Mouse (Mus musculus): ENCODE measurements around the gene Cped1. TPM values are rescaled to one million over a fixed set of nuclear protein-coding genes. Genes with fewer than 3 reads are reported as not detected.
"Not testable (repeated sequence)": the region's sequence is repeated elsewhere in the genome, so short reads cannot be mapped to it uniquely, and the experiment has no call there.

Cped1 gene
- polyA plus RNA-seq, 1 experiment, result 1.8 TPM

DNA sequence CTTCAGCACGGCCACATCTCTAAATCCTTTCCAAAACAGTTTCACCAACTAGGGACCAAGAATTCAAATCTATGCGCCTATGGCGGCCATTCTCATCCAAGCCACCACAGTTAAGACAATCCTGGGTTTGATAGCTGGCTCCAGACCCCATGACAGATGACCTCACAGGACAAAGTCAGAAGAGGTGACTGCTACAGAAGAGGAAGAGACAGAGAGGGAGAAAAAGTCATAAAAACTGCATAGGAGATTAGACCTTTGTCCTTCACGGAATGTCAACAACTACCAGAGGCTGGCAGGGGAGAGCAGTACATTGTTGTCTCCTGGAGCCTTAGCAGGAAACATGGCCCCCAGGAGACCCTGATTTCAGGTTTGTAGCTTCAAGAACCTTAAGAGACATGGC is 117.0 kb downstream of the Cped1 start:
- TF ChIP-seq CTCF (IDR thresholded peaks at IDR 0.05; ENCODE audit: control insufficient read depth, insufficient read depth, insufficient replicate concordance, low read depth, low read length) (no peak), POLR2A (IDR thresholded peaks at IDR 0.05; ENCODE audit: control insufficient read depth, low read depth, low read length) (no peak)
- Histone ChIP-seq H3K4me1 (ENCODE audit: control insufficient read depth, insufficient read depth, low read length) (no peaks in the 10 kb centered on the region), H3K36me3 (ENCODE audit: control insufficient read depth, insufficient read depth, low read length) (no peaks in the 10 kb centered on the region), H3K27me3 (ENCODE audit: control insufficient read depth, insufficient read depth, low read length) (no peaks in the 10 kb centered on the region), H3K4me3 (ENCODE audit: control insufficient read depth, low read depth, low read length) (no peak overlapping the region), H3K27ac (ENCODE audit: control insufficient read depth, insufficient read depth, low read depth, low read length) (no peak overlapping the region)

DNA sequence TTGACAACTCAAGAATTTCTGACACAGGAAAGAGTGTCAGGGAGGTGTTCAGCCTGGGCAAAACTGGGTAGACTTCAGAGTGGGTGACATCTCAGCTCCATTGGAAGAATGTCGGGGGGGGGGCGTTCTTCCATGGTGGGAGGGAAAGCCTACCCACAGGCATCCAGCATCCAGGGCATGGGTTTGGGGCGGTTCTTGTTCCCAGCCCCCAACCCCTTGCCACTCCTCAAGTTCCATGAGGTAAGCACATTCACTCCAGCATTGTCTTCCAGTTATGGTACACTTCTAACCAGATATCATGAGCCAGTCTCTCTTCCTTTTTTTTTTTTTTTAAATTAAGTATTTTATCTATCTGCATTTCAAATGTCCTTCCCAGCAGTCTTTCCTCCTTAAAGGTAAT is 118.0 kb downstream of the Cped1 start:
- H3K4me1 ChIP-seq (ENCODE audit: control insufficient read depth, insufficient read depth, low read length), result no peaks in the 10 kb centered on the region
- no peaks in the 10 kb centered on the region for H3K36me3 ChIP-seq (ENCODE audit: control insufficient read depth, insufficient read depth, low read length)
- no peak overlapping the region for H3K27ac ChIP-seq (ENCODE audit: control insufficient read depth, insufficient read depth, low read depth, low read length)
- no peak overlapping the region for H3K4me3 ChIP-seq (ENCODE audit: control insufficient read depth, low read depth, low read length)
- TF ChIP-seq CTCF (IDR thresholded peaks at IDR 0.05; ENCODE audit: control insufficient read depth, insufficient read depth, insufficient replicate concordance, low read depth, low read length) (no peak), POLR2A (IDR thresholded peaks at IDR 0.05; ENCODE audit: control insufficient read depth, low read depth, low read length) (no peak)
- H3K27me3 ChIP-seq (ENCODE audit: control insufficient read depth, insufficient read depth, low read length), result no peaks in the 10 kb centered on the region

DNA sequence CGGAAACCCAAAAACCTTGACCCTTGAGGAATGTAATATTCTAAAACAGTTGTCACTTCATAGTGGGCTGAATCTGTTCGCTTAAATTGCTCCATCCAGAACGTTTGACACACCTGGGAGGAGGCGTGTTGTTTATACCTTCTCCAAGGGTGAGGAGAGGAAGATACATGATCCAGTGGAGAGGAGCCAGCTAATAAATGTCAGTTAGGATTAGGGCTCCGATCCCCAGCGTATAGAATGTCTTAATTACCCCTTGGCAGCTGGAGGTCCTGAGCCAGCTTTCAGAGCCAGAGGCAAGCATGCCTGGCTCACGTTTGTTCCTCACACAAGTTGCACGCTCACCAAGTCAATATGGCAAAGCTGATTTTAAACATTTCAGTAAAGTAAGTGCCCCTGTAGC is 118.5 kb downstream of the Cped1 start:
- no peaks in the 10 kb centered on the region for H3K4me1 ChIP-seq (ENCODE audit: control insufficient read depth, insufficient read depth, low read length)
- no peak overlapping the region for H3K27ac ChIP-seq (ENCODE audit: control insufficient read depth, insufficient read depth, low read depth, low read length)
- no peaks in the 10 kb centered on the region for H3K27me3 ChIP-seq (ENCODE audit: control insufficient read depth, insufficient read depth, low read length)
- H3K4me3 ChIP-seq (ENCODE audit: control insufficient read depth, low read depth, low read length), result no peak overlapping the region
- H3K36me3 ChIP-seq (ENCODE audit: control insufficient read depth, insufficient read depth, low read length), result no peaks in the 10 kb centered on the region
- no peak for TF ChIP-seq POLR2A (IDR thresholded peaks at IDR 0.05; ENCODE audit: control insufficient read depth, low read depth, low read length)
- no peak for TF ChIP-seq CTCF (IDR thresholded peaks at IDR 0.05; ENCODE audit: control insufficient read depth, insufficient read depth, insufficient replicate concordance, low read depth, low read length)

DNA sequence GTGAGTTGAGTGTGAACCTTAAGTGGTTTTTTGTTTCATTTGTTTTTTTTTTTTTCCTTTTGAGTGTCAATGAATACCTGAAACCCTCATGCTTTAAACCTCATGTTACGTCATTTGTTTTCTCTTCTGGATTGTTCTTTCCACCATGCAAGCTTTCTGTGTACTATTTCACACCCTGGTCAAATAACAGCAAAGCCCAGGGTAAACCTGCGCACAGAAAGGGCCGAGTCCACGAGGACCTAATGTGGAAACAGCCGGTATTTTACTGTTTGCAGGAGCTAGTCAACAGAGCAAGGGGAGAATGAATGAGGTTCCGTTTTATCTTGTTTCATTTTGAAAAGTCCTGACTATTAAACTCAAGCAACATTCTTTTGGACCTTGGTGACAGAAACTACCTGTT is 128.4 kb downstream of the Cped1 start:
- TF ChIP-seq POLR2A (IDR thresholded peaks at IDR 0.05; ENCODE audit: control insufficient read depth, low read depth, low read length) (no peak), CTCF (IDR thresholded peaks at IDR 0.05; ENCODE audit: control insufficient read depth, insufficient read depth, insufficient replicate concordance, low read depth, low read length) (no peak)
- Histone ChIP-seq H3K27me3 (ENCODE audit: control insufficient read depth, insufficient read depth, low read length) (no peaks in the 10 kb centered on the region), H3K27ac (ENCODE audit: control insufficient read depth, insufficient read depth, low read depth, low read length) (no peak overlapping the region), H3K36me3 (ENCODE audit: control insufficient read depth, insufficient read depth, low read length) (no peaks in the 10 kb centered on the region), H3K4me1 (ENCODE audit: control insufficient read depth, insufficient read depth, low read length) (no peaks in the 10 kb centered on the region), H3K4me3 (ENCODE audit: control insufficient read depth, low read depth, low read length) (no peak overlapping the region)

DNA sequence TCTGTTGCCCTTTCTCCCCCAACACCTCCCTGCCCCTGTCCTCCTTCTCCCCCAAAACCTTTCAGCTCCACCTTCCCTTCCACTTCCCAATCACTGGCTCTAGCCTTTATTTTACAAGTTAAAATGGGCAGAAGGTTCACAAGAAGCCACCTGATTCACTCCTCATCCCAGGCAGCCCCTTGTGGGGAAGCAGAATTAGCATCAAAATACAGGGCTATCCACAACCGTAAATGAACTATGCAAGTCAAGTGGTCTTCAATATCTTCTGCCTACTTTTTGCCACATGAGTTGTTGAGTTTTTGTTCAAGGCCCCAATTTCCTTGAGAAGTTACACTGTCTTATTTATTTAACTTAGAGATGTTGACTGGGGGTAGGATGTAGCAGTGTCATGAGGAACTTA is 131.0 kb downstream of the Cped1 start:
- no peak for TF ChIP-seq CTCF (IDR thresholded peaks at IDR 0.05; ENCODE audit: control insufficient read depth, insufficient read depth, insufficient replicate concordance, low read depth, low read length)
- no peak overlapping the region for H3K4me3 ChIP-seq (ENCODE audit: control insufficient read depth, low read depth, low read length)
- no peak overlapping the region for H3K27ac ChIP-seq (ENCODE audit: control insufficient read depth, insufficient read depth, low read depth, low read length)
- H3K4me1 ChIP-seq (ENCODE audit: control insufficient read depth, insufficient read depth, low read length), result no peaks in the 10 kb centered on the region
- no peaks in the 10 kb centered on the region for H3K36me3 ChIP-seq (ENCODE audit: control insufficient read depth, insufficient read depth, low read length)
- H3K27me3 ChIP-seq (ENCODE audit: control insufficient read depth, insufficient read depth, low read length), result no peaks in the 10 kb centered on the region

DNA sequence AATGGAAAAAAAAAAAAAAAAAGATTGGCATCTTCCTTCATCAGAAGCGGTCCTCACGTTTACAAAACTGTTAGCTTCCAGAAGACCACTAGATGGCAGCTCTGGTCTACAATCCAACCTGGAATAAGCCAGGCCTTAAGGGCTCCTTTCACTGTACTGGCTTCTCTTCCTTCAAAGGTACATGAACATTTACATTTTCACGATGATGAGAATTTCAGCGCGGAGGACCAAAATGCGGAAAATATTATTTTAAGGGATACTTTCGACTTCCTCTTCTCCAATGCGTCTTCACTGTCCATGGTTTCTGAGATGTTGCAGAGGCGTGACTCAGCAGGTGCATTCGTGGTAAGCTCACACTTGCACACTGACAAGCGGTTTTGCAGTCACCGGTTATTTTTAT is 136.4 kb downstream of the Cped1 start:
- Histone ChIP-seq H3K4me1 (ENCODE audit: control insufficient read depth, insufficient read depth, low read length) (no peaks in the 10 kb centered on the region), H3K36me3 (ENCODE audit: control insufficient read depth, insufficient read depth, low read length) (no peaks in the 10 kb centered on the region), H3K27me3 (ENCODE audit: control insufficient read depth, insufficient read depth, low read length) (no peaks in the 10 kb centered on the region), H3K27ac (ENCODE audit: control insufficient read depth, insufficient read depth, low read depth, low read length) (no peak overlapping the region), H3K4me3 (ENCODE audit: control insufficient read depth, low read depth, low read length) (no peak overlapping the region)
- TF ChIP-seq CTCF (IDR thresholded peaks at IDR 0.05; ENCODE audit: control insufficient read depth, insufficient read depth, insufficient replicate concordance, low read depth, low read length) (no peak), POLR2A (IDR thresholded peaks at IDR 0.05; ENCODE audit: control insufficient read depth, low read depth, low read length) (no peak)

DNA sequence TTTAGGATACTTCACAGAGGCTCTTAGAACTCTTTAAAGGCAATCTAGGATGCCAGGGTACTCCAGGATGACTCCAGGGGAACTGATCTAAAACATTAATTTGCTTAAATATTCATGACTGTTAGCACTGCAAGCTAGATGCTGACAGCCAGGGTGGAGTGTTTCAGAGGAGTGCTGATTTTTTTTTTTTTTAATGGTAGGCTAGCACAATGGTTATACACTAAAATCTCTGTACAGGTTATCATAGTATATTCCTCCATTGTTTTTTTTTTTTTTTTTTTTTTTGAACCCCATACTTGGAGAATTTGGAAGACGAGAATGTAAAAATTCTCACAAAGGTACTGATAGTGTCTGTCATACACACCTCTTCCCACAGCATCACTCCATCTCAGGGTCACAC is 137.0 kb downstream of the Cped1 start:
- TF ChIP-seq POLR2A (IDR thresholded peaks at IDR 0.05; ENCODE audit: control insufficient read depth, low read depth, low read length) (no peak), CTCF (IDR thresholded peaks at IDR 0.05; ENCODE audit: control insufficient read depth, insufficient read depth, insufficient replicate concordance, low read depth, low read length) (no peak)
- H3K36me3 ChIP-seq (ENCODE audit: control insufficient read depth, insufficient read depth, low read length), result no peaks in the 10 kb centered on the region
- H3K27ac ChIP-seq (ENCODE audit: control insufficient read depth, insufficient read depth, low read depth, low read length), result no peak overlapping the region
- no peak overlapping the region for H3K4me3 ChIP-seq (ENCODE audit: control insufficient read depth, low read depth, low read length)
- no peaks in the 10 kb centered on the region for H3K27me3 ChIP-seq (ENCODE audit: control insufficient read depth, insufficient read depth, low read length)
- no peaks in the 10 kb centered on the region for H3K4me1 ChIP-seq (ENCODE audit: control insufficient read depth, insufficient read depth, low read length)

DNA sequence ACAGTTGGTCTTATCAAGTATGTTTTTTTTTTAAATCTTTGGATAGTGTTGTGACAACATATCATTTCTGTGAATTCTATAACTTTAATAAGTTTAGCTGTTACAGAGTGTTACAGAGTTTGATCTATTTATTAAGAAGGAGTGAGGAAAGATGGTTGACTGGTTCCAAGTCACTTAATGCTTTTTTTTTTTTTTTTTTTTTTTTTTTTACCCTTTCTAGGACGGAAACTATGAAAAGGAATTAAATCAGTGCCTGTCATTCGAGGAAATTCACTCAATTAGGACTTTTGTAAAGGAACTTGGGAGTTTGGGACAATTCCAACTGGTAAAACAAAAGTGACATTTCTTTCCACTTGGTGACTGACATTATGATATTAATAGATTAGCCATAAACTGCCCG is 137.6 kb downstream of the Cped1 start:
- no peak overlapping the region for H3K27ac ChIP-seq (ENCODE audit: control insufficient read depth, insufficient read depth, low read depth, low read length)
- H3K36me3 ChIP-seq (ENCODE audit: control insufficient read depth, insufficient read depth, low read length), result no peaks in the 10 kb centered on the region
- no peaks in the 10 kb centered on the region for H3K4me1 ChIP-seq (ENCODE audit: control insufficient read depth, insufficient read depth, low read length)
- no peak for TF ChIP-seq POLR2A (IDR thresholded peaks at IDR 0.05; ENCODE audit: control insufficient read depth, low read depth, low read length)
- no peak for TF ChIP-seq CTCF (IDR thresholded peaks at IDR 0.05; ENCODE audit: control insufficient read depth, insufficient read depth, insufficient replicate concordance, low read depth, low read length)
- no peaks in the 10 kb centered on the region for H3K27me3 ChIP-seq (ENCODE audit: control insufficient read depth, insufficient read depth, low read length)
- H3K4me3 ChIP-seq (ENCODE audit: control insufficient read depth, low read depth, low read length), result no peak overlapping the region

DNA sequence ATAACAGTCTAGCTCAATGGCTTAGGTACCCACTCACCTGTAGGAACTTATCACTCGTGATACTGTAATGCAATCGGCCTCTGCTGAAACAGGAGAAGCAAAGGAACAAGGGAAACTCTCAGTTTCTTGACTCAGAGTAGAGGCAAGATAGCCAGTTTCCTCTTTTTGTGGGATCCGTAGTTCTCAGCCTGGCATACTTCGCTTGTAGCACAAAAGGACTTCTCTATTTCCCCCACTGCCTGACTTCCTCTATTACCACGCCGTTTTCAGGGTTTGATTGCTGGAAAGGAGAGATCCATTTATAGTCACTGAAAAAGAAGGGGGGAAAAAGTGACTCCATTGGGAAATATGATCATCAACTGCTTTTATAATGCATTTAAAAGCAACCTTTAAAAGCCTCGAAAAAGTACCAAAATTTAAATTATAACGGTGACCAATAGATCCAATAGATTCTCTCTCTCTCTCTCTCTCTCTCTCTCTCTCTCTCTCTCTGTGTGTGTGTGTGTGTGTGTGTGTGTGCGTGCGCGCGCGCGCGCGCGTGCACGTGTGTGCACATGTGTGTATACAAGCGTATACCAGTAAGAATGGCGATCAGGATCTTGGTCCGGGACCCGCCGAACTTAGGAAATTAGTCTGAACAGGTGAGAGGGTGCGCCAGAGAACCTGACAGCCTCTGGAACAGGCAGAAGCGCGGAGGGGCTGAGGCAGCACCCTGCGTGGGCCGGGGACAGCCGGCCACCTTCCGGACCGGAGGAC is 139.0 kb downstream of the Cped1 start:
- H3K36me3 ChIP-seq (ENCODE audit: control insufficient read depth, insufficient read depth, low read length); H3K4me3 ChIP-seq (ENCODE audit: control insufficient read depth, low read depth, low read length); H3K27ac ChIP-seq (ENCODE audit: control insufficient read depth, insufficient read depth, low read depth, low read length); H3K27me3 ChIP-seq (ENCODE audit: control insufficient read depth, insufficient read depth, low read length); H3K4me1 ChIP-seq (ENCODE audit: control insufficient read depth, insufficient read depth, low read length): not testable (repeated sequence)
